In the genomic region with DNA sequence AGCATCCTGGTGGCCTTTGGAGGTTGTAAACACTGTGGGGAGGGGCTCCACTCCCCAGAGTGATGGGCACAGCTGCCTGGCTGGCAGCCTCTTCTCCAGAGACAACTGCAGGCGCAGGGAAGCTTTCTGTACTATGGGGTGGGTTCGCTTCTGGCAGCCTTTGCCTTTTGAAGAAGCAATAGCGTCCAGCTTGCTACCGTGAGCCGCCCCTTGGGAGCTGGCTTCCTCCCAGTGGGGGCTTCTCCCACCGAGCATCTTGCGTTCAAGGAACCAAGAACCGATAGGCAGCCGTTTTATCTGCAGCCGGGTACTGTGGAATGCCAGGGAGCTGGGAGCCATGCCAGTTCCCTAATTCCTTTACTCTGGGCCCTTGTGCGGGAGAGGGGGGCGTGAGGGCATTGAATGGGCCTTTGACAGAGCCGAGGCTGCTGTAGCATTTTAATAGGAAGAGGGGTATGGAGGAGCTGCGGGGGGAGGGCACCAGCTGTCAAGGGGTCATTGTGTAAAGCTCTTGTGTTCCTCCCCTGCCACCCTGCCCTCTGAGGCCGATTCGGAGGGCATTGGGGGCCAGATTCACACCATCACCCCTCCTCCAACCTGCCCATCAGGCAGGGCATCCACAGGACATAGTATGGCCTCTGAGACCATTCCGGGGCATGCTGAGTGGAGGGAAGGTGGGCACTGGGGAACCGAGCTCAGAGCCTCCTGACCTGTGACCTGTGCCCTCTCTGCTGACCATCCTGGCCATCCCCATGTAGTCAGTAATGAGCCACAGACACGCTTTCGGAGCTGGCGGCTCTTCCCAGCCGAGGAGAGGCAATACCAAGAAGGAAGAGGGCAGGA, we compare ENCODE assay signal across 8 mouse cellular contexts. TPM values are rescaled to one million over a fixed set of nuclear protein-coding genes. Genes with fewer than 3 reads are reported as not detected.
A peak's percentile ranks its signal among the peaks of the same experiment; 100 is the strongest.
DNase-seq lines count a peak whose midpoint lies in the region; ATAC-seq and TF ChIP-seq lines count a peak whose summit lies in the region.

No protein-coding gene starts in this region.

- no peaks in the 10 kb centered on the region for H3K9me3 ChIP-seq in embryonic facial prominence, embryonic 12.5 days
- no peaks in the 10 kb centered on the region for H3K9me3 ChIP-seq in hindbrain, embryonic 16.5 days (ENCODE audit: control insufficient read depth, low read length)
- H3K9me3 ChIP-seq in midbrain, embryonic 13.5 days: no peaks in the 10 kb centered on the region
- no peaks in the 10 kb centered on the region for H3K9me3 ChIP-seq in lung, postnatal 0 days (ENCODE audit: low read length)

- H3K4me1 ChIP-seq in embryonic facial prominence, embryonic 12.5 days: peaks cover 13% of the 10 kb centered on the region; the same call in 1 of the 2 replicates
- peaks cover 14% of the 10 kb centered on the region for H3K4me1 ChIP-seq in hindbrain, embryonic 16.5 days (ENCODE audit: control insufficient read depth, insufficient read depth, low read depth, low read length)
- peaks cover 39% of the 10 kb centered on the region for H3K4me1 ChIP-seq in midbrain, embryonic 13.5 days (replicated peaks)
- no peaks in the 10 kb centered on the region for H3K4me1 ChIP-seq in lung, postnatal 0 days (ENCODE audit: insufficient read depth, low read depth, low read length)

- H3K4me3 ChIP-seq in embryonic facial prominence, embryonic 12.5 days: no peak overlapping the region
- no peak overlapping the region for H3K4me3 ChIP-seq in hindbrain, embryonic 16.5 days (ENCODE audit: low read length)
- no peak overlapping the region for H3K4me3 ChIP-seq in midbrain, embryonic 13.5 days (replicated peaks)
- no peak overlapping the region for H3K4me3 ChIP-seq in lung, postnatal 0 days (ENCODE audit: low read depth, low read length)

- WGBS in embryonic facial prominence, embryonic 12.5 days: 54% methylated on average over 22 of the region's 22 CpGs
- 20% methylated on average over 19 of the region's 22 CpGs for WGBS in hindbrain, embryonic 16.5 days
- WGBS in midbrain, embryonic 13.5 days: 42% methylated on average over 22 of the region's 22 CpGs
- WGBS in lung, postnatal 0 days: 54% methylated on average over 22 of the region's 22 CpGs

- peak; percentile 46 for DNase-seq in cerebellum, adult 11 months
- DNase-seq in urinary bladder, adult 2 months (ENCODE audit: low spot score): no peak
- DNase-seq in lung, postnatal 0 days (ENCODE audit: low spot score): no peak

- no peak overlapping the region for H3K4me2 ChIP-seq in embryonic facial prominence, embryonic 12.5 days (replicated peaks)
- peak overlapping the region; percentile 8; the same call in 1 of the 2 replicates for H3K4me2 ChIP-seq in hindbrain, embryonic 16.5 days (ENCODE audit: low read length)
- peak overlapping the region; percentile 11 for H3K4me2 ChIP-seq in midbrain, embryonic 13.5 days (replicated peaks)
- H3K4me2 ChIP-seq in lung, postnatal 0 days (replicated peaks; ENCODE audit: low read depth, low read length): no peak overlapping the region

- 0 out of 2 replicates have a peak overlapping the region, but pooled peaks have one; percentile 47 for H3K27ac ChIP-seq in embryonic facial prominence, embryonic 12.5 days
- H3K27ac ChIP-seq in hindbrain, embryonic 16.5 days (ENCODE audit: low read depth, low read length): peak overlapping the region; percentile 65
- peak overlapping the region; percentile 69 for H3K27ac ChIP-seq in midbrain, embryonic 13.5 days
- no peak overlapping the region for H3K27ac ChIP-seq in lung, postnatal 0 days (ENCODE audit: low read length)

- peaks cover 7% of the 10 kb centered on the region; the same call in 1 of the 2 replicates for H3K36me3 ChIP-seq in embryonic facial prominence, embryonic 12.5 days
- H3K36me3 ChIP-seq in hindbrain, embryonic 16.5 days (ENCODE audit: control insufficient read depth, insufficient read depth, low read length): no peaks in the 10 kb centered on the region
- H3K36me3 ChIP-seq in midbrain, embryonic 13.5 days: 0 out of 2 replicates have a peak, but pooled peaks cover 6% of the 10 kb centered on the region
- H3K36me3 ChIP-seq in lung, postnatal 0 days (ENCODE audit: insufficient read depth, low read length): no peaks in the 10 kb centered on the region

- H3K27me3 ChIP-seq in embryonic facial prominence, embryonic 12.5 days: no peaks in the 10 kb centered on the region
- no peaks in the 10 kb centered on the region for H3K27me3 ChIP-seq in hindbrain, embryonic 16.5 days (replicated peaks; ENCODE audit: control insufficient read depth, insufficient read depth, low read length)
- H3K27me3 ChIP-seq in midbrain, embryonic 13.5 days: no peaks in the 10 kb centered on the region
- H3K27me3 ChIP-seq in lung, postnatal 0 days (replicated peaks; ENCODE audit: insufficient read depth, low read length): no peaks in the 10 kb centered on the region

- no peak overlapping the region for H3K9ac ChIP-seq in embryonic facial prominence, embryonic 12.5 days
- H3K9ac ChIP-seq in hindbrain, embryonic 16.5 days (ENCODE audit: low read depth, low read length): peak overlapping the region; percentile 41
- H3K9ac ChIP-seq in midbrain, embryonic 13.5 days (replicated peaks): peak overlapping the region; percentile 39
- no peak overlapping the region for H3K9ac ChIP-seq in lung, postnatal 0 days (replicated peaks; ENCODE audit: low read depth)

- no peak for TF ChIP-seq EP300 in lung, postnatal 0 days (IDR thresholded peaks at IDR 0.05)

- ATAC-seq in cerebellum, adult (ENCODE audit: insufficient number of reproducible peaks, low FRiP score, low TSS enrichment): no peak
- no peak for ATAC-seq in embryonic facial prominence, embryonic 12.5 days (ENCODE audit: insufficient number of reproducible peaks, insufficient read depth, low FRiP score, low TSS enrichment)
- peak; percentile 96 for ATAC-seq in hindbrain, embryonic 16.5 days
- peak; percentile 89 for ATAC-seq in midbrain, embryonic 13.5 days
- ATAC-seq in erythroblast, adult 5-6 weeks (replicated peaks; ENCODE audit: low FRiP score, poor library complexity, severe bottlenecking): no peak
- no peak for ATAC-seq in lung, postnatal 0 days

- no peak for TF ChIP-seq CTCF in lung, postnatal 0 days (IDR thresholded peaks at IDR 0.05)

RNA-seq across cellular contexts. Expression of gene Dnaic2, which starts 22.9 kb away (rescaled TPM):
- 2.0 and 2.2 TPM in 2 replicates for polyA plus RNA-seq in embryonic facial prominence, embryonic 12.5 days (2016; fragmentation: Nextera tagmentation; extraction: Ambion mirVana)
- polyA plus RNA-seq in hindbrain, embryonic 16.5 days (2015; fragmentation: Nextera tagmentation; extraction: Ambion mirVana): 2.5 and 3.0 TPM in 2 replicates
- 1.6 and 1.7 TPM in 2 replicates for polyA plus RNA-seq in midbrain, embryonic 13.5 days (2015; fragmentation: Nextera tagmentation; extraction: Ambion mirVana)
- not detected in 2 replicates for total RNA-seq in erythroblast, adult 5-6 weeks (2015; ENCODE audit: low replicate concordance)
- total RNA-seq in erythroblast, adult 5-6 weeks (2017; ENCODE audit: low replicate concordance): not detected in 2 replicates
- polyA plus RNA-seq in urinary bladder, adult 2 months (2012; rRNA removed): 1.1 and 1.2 TPM in 2 replicates
- 6.4 and 7.3 TPM in 2 replicates for polyA plus RNA-seq in lung, postnatal 0 days (2015; fragmentation: Nextera tagmentation; extraction: Ambion mirVana)

RNA-seq across cellular contexts. Expression of gene Ttyh2, which starts 29.1 kb away (rescaled TPM):
- polyA plus RNA-seq in embryonic facial prominence, embryonic 12.5 days (2016; fragmentation: Nextera tagmentation; extraction: Ambion mirVana): 21.6 and 24.5 TPM in 2 replicates
- polyA plus RNA-seq in hindbrain, embryonic 16.5 days (2015; fragmentation: Nextera tagmentation; extraction: Ambion mirVana): 31.6 and 40.7 TPM in 2 replicates
- polyA plus RNA-seq in midbrain, embryonic 13.5 days (2015; fragmentation: Nextera tagmentation; extraction: Ambion mirVana): 24.2 and 24.6 TPM in 2 replicates
- 0.58 and 0.63 TPM in 2 replicates for total RNA-seq in erythroblast, adult 5-6 weeks (2015; ENCODE audit: low replicate concordance)
- 0.77 and 1.8 TPM in 2 replicates for total RNA-seq in erythroblast, adult 5-6 weeks (2017; ENCODE audit: low replicate concordance)
- 3.7 and 4.7 TPM in 2 replicates for polyA plus RNA-seq in urinary bladder, adult 2 months (2012; rRNA removed)
- polyA plus RNA-seq in lung, postnatal 0 days (2015; fragmentation: Nextera tagmentation; extraction: Ambion mirVana): 20.1 and 22.3 TPM in 2 replicates

RNA-seq across cellular contexts. Expression of gene Rpl38, which starts 36.0 kb away (rescaled TPM):
- polyA plus RNA-seq in embryonic facial prominence, embryonic 12.5 days (2016; fragmentation: Nextera tagmentation; extraction: Ambion mirVana): 893 and 953 TPM in 2 replicates
- 578 and 579 TPM in 2 replicates for polyA plus RNA-seq in hindbrain, embryonic 16.5 days (2015; fragmentation: Nextera tagmentation; extraction: Ambion mirVana)
- polyA plus RNA-seq in midbrain, embryonic 13.5 days (2015; fragmentation: Nextera tagmentation; extraction: Ambion mirVana): 826 and 835 TPM in 2 replicates
- 178 and 282 TPM in 2 replicates for total RNA-seq in erythroblast, adult 5-6 weeks (2015; ENCODE audit: low replicate concordance)
- total RNA-seq in erythroblast, adult 5-6 weeks (2017; ENCODE audit: low replicate concordance): 361 and 369 TPM in 2 replicates
- 2,406 and 2,749 TPM in 2 replicates for polyA plus RNA-seq in urinary bladder, adult 2 months (2012; rRNA removed)
- polyA plus RNA-seq in lung, postnatal 0 days (2015; fragmentation: Nextera tagmentation; extraction: Ambion mirVana): 728 and 824 TPM in 2 replicates

Comparison
In these comparisons a context has a peak if more than half of its experiments do, and no peak if none do; other contexts are left out.
1. ATAC-seq: peak in hindbrain, embryonic 16.5 days (single experiment) and midbrain, embryonic 13.5 days (single experiment); none in cerebellum, adult (single experiment), embryonic facial prominence, embryonic 12.5 days (single experiment), erythroblast, adult 5-6 weeks (single experiment) and lung, postnatal 0 days (single experiment).
2. H3K4me2 ChIP-seq: peak in hindbrain, embryonic 16.5 days (single experiment) and midbrain, embryonic 13.5 days (single experiment); none in embryonic facial prominence, embryonic 12.5 days (single experiment) and lung, postnatal 0 days (single experiment).
3. H3K9ac ChIP-seq: peak in hindbrain, embryonic 16.5 days (single experiment) and midbrain, embryonic 13.5 days (single experiment); none in embryonic facial prominence, embryonic 12.5 days (single experiment) and lung, postnatal 0 days (single experiment).